22 mouse cellular contexts compared by ENCODE assay signal in the genomic region with DNA sequence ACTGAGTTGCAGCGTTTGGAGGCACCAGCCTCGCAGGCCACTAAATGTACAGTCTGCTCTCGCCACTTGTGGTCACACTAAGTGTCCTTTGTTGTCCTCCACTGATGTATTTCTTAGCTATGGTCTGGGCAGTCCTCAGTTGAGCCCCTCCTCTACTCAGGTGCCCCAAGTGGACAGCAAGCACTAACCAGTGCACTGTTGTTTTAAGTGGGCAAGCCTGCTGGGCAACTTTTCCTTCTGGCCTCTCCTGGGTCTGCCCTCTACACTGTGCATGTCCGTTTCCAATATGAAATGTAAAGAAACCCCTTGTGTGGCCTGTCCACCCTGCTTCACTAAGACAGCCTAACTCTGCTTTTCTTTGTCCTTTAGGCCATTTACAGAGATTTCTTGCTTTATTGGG. TPM values are rescaled to one million over a fixed set of nuclear protein-coding genes. Genes with fewer than 3 reads are reported as not detected.
DNase-seq lines count a peak whose midpoint lies in the region; ATAC-seq and TF ChIP-seq lines count a peak whose summit lies in the region.
"Had no signal": no experiment of that assay in that cellular context is flagged by ENCODE, and none has a peak within 500 bp of the region (broad histone marks: within the 10 kb centered on the region; RNA-seq: fewer than 3 reads in every experiment).

No protein-coding gene starts in this region.

- no peaks in the 10 kb centered on the region for H3K27me3 ChIP-seq in lung, postnatal 0 days (replicated peaks; ENCODE audit: insufficient read depth, low read length)
- H3K27me3 ChIP-seq: forebrain, embryonic 15.5 days; heart, embryonic 12.5 days had no signal

- no peak overlapping the region for H3K4me3 ChIP-seq in lung, adult 2 months (replicated peaks; ENCODE audit: extremely low read depth, low read depth, low read length)
- no peak overlapping the region for H3K4me3 ChIP-seq in lung, postnatal 0 days (ENCODE audit: low read depth, low read length)
- H3K4me3 ChIP-seq: embryonic facial prominence, embryonic 10.5 days; forebrain, embryonic 15.5 days; heart, embryonic 12.5 days; hindbrain, embryonic 10.5 days had no signal

- no peak for TF ChIP-seq CTCF in lung, adult 2 months (IDR thresholded peaks at IDR 0.05; ENCODE audit: insufficient read depth, low read length)
- TF ChIP-seq CTCF in lung, postnatal 0 days (IDR thresholded peaks at IDR 0.05) = 0 out of 2 replicates have a peak, but pooled peaks have one; percentile 17

- peak; percentile 83 to 87 for DNase-seq in lung, adult 18-20 months
- peak; percentile 70 for DNase-seq in lung, adult 2 months
- peak; percentile 89 for DNase-seq in lung, postnatal 0 days (ENCODE audit: low spot score)
- peak; percentile 84 for DNase-seq in lung, postnatal 36 days
- no peak for DNase-seq in thymus, postnatal 36 days
- no peak for DNase-seq in layer of hippocampus, postnatal 36 days
- no peak for DNase-seq in frontal cortex, adult 2 months (ENCODE audit: extremely low spot score in 1 of 2, low spot score in 1 of 2)
- DNase-seq in right cerebral cortex, postnatal 25 days = no peak
- DNase-seq: adrenal gland, adult 2 months; adrenal gland, postnatal 25 days; cerebellum, adult 18-20 months; cerebellum, adult 9-11 months; cerebellum, postnatal 36 days; gastrocnemius, postnatal 10 days had no signal

- no peak for TF ChIP-seq POLR2A in lung, adult 2 months (IDR thresholded peaks at IDR 0.05; ENCODE audit: borderline replicate concordance, extremely low read depth, low read depth, low read length)

- H3K9me3 ChIP-seq in lung, postnatal 0 days (ENCODE audit: low read length) = no peaks in the 10 kb centered on the region
- H3K9me3 ChIP-seq: embryonic facial prominence, embryonic 10.5 days; forebrain, embryonic 15.5 days; heart, embryonic 12.5 days; hindbrain, embryonic 10.5 days had no signal

- WGBS in lung, adult 2 months = 71% methylated on average over 4 of the region's 4 CpGs
- WGBS in lung, postnatal 0 days = 61% methylated on average over 4 of the region's 4 CpGs

- peak overlapping the region; percentile 91 for H3K27ac ChIP-seq in lung, postnatal 0 days (ENCODE audit: low read length)
- H3K27ac ChIP-seq: embryonic facial prominence, embryonic 10.5 days; forebrain, embryonic 15.5 days; hindbrain, embryonic 10.5 days had no signal

- no peak overlapping the region for H3K4me2 ChIP-seq in lung, postnatal 0 days (replicated peaks; ENCODE audit: low read depth, low read length)
- H3K4me2 ChIP-seq: forebrain, embryonic 15.5 days; heart, embryonic 12.5 days had no signal

- peak; percentile 91 for TF ChIP-seq EP300 in lung, postnatal 0 days (IDR thresholded peaks at IDR 0.05)

- no peak overlapping the region for H3K9ac ChIP-seq in lung, postnatal 0 days (replicated peaks; ENCODE audit: low read depth)
- H3K9ac ChIP-seq: forebrain, embryonic 15.5 days; heart, embryonic 12.5 days had no signal

- H3K36me3 ChIP-seq in lung, postnatal 0 days (ENCODE audit: insufficient read depth, low read length) = peaks cover 19% of the 10 kb centered on the region; the same call in 1 of the 2 replicates

- peak; percentile 86 for ATAC-seq in lung, postnatal 0 days
- ATAC-seq: forebrain, embryonic 15.5 days had no signal

- peaks cover 10% of the 10 kb centered on the region for H3K4me1 ChIP-seq in lung, adult 2 months (ENCODE audit: control insufficient read depth, insufficient read depth, low read length)
- peaks cover 7% of the 10 kb centered on the region; the same call in 1 of the 2 replicates for H3K4me1 ChIP-seq in lung, postnatal 0 days (ENCODE audit: insufficient read depth, low read depth, low read length)
- H3K4me1 ChIP-seq: forebrain, embryonic 15.5 days had no signal

RNA-seq across cellular contexts. Expression of gene Hcrtr1, which starts 15.0 kb away (rescaled TPM):
- polyA plus RNA-seq in lung, adult 2 months (2012; rRNA removed) = 0.19 and 0.66 TPM in 2 replicates
- polyA plus RNA-seq in lung, postnatal 0 days (2015; fragmentation: Nextera tagmentation; extraction: Ambion mirVana) = 0.08 and 0.18 TPM in 2 replicates
- 1 to 10 TPM; 2.7 to 3.1 TPM for total RNA-seq in layer of hippocampus, postnatal 36 days (2021)
- 2.8 and 3.9 TPM in 2 replicates for polyA plus RNA-seq in frontal cortex, adult 2 months (2012; rRNA removed)
- total RNA-seq: gastrocnemius, postnatal 10 days; granulocyte monocyte progenitor cell, adult 5-6 weeks; heart, adult 8-10 months; heart, postnatal 25 days had no signal
- polyA plus RNA-seq: heart, embryonic 12.5 days; heart, embryonic 16.5 days had no signal

RNA-seq across cellular contexts. Expression of gene Pef1, which starts 21.8 kb away (rescaled TPM):
- 106 and 118 TPM in 2 replicates for polyA plus RNA-seq in lung, adult 2 months (2012; rRNA removed)
- 82.0 and 84.6 TPM in 2 replicates for polyA plus RNA-seq in lung, postnatal 0 days (2015; fragmentation: Nextera tagmentation; extraction: Ambion mirVana)
- 10 to 100 TPM; 63.7 TPM for total RNA-seq in layer of hippocampus, postnatal 36 days (2021)
- 73.5 and 75.2 TPM in 2 replicates for polyA plus RNA-seq in frontal cortex, adult 2 months (2012; rRNA removed)

RNA-seq across cellular contexts. Expression of gene Tinagl1, which starts 50.8 kb away (rescaled TPM):
- polyA plus RNA-seq in lung, adult 2 months (2012; rRNA removed) = 134 and 222 TPM in 2 replicates
- polyA plus RNA-seq in lung, postnatal 0 days (2015; fragmentation: Nextera tagmentation; extraction: Ambion mirVana) = 213 and 288 TPM in 2 replicates
- total RNA-seq in layer of hippocampus, postnatal 36 days (2021) = 1 to 10 TPM; 6.2 to 9.9 TPM
- 12.1 and 14.4 TPM in 2 replicates for polyA plus RNA-seq in frontal cortex, adult 2 months (2012; rRNA removed)

Comparison
In these comparisons a context has a peak if more than half of its experiments do, and no peak if none do; other contexts are left out.
1. DNase-seq: peak in lung, adult 18-20 months (2 of 2), lung, adult 2 months (single experiment), lung, postnatal 0 days (single experiment) and lung, postnatal 36 days (single experiment); none in thymus, postnatal 36 days (0 of 2), layer of hippocampus, postnatal 36 days (0 of 2), frontal cortex, adult 2 months (0 of 2) and right cerebral cortex, postnatal 25 days (single experiment).